Mouse (Mus musculus) cerebellum, postnatal 36 days (tissue): Measurements from ENCODE around the gene Stk40.
"Not testable (repeated sequence)": the region's sequence is repeated elsewhere in the genome, so short reads cannot be mapped to it uniquely, and the experiment has no call there.

Experiments
- DNase-seq, 2 experiments: peaks; one replicate each; pipeline ENCODE4 v3.0.0; 2021 to 2022; ENCODE audit warnings: mixed read lengths in 2 of 2

The Stk40 gene

DNA sequence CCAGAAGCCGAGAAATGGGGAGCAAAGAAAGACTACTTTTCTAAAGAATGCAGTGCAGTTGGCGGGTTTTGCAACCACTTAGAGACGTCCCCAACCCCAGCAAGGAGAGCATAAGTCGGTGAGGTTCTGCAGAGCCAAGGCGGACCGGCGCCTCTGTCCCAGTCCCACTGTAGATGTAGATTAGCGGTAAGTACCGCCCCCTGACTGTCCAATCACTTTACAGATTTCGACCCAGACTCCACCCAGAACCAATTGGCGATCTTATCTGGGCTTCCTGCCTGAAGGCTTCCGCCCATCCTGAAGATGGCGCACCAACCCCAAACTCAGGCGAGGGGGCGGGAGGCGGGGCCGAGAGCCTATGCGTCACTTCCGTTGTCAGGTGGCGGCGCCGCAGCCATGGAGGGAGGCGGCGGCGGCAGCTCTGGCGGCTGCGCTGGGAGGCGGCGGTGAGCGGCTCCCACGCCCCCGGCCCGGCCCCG is at the start of gene Stk40:
Gene Stk40 (plus strand): TSS at position 368 of the 479 bp plus-strand sequence.
- DNase-seq: peak; percentile 93 to 96

GRCm38 (mm10) chr4:126057207-126058133 is 46.3 kb upstream of the Stk40 start:
- no peak for DNase-seq

DNA sequence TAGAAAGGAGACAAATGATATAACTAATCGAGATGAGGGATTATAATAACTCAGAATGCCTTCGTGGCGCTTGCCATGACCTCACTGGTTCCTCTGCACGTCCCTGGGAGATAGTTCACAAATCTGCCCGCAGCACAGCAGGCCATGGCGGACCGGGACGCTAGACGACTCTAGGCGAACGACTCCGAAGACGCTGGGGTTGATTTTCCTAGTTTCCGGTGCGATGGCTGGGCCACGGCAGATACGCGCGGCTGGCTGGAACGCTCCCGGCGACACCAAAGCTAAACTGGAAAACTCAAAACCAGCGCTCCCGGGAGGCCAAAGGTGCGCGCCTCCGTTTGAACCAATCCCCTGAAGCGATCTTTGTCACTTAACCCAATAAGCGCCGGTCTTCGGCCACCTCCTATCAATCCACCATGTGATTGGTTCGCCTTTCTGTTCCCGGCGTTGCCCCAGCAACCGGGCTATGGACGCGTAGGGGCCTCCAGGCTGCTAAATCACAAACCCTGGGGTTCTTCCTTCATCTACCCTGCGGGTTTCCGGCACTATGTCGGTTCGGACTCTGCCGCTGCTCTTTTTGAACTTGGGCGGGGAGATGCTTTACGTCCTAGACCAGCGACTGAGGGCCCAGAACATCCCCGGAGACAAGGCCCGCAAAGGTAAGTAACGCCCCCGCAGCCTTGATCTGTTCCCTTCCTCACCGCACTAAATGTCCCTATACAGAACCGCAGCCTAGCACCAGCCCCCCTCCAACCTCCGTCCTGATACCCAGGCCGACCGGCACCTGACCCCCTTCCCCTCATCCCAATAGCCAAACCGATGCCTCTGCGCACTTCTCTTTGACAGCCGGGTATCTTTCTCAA is 45.4 kb upstream of the Stk40 start, which contains the start of gene Oscp1:
Gene Oscp1 (plus strand): TSS at position 432 of the 863 bp plus-strand sequence.
- peak; percentile 86 to 90 for DNase-seq

- DNase-seq: no peak
Observed at GRCm38 (mm10) chr4:126058997-126059362, 44.8 kb upstream of the Stk40 start.

- peak; percentile 29 to 32 for DNase-seq
Observed at GRCm38 (mm10) chr4:126062856-126063255, 40.9 kb upstream of the Stk40 start.

DNA sequence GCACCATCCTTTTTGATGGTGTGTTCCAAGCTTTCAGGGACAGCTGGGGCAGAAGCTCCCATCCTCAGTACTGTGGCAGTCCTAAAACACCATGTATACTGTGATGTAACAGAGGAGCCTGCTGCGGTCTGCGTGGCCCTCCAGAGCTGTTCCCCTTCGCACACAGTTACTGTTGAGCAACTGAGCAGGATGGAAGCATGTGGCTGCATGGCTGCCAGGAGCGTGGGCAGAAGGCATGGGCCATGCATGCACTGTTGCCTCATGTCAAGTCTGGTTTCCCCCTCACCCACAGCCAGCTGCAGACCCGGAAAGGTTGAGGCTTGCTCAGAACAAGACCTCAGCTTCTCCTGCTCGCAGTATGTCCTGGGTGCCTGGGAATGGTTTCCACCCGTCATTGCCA is 38.5 kb upstream of the Stk40 start:
- no peak for DNase-seq

GRCm38 (mm10) chr4:126067401-126068077 is 36.2 kb upstream of the Stk40 start:
- DNase-seq: peak; percentile 41 to 47

DNA sequence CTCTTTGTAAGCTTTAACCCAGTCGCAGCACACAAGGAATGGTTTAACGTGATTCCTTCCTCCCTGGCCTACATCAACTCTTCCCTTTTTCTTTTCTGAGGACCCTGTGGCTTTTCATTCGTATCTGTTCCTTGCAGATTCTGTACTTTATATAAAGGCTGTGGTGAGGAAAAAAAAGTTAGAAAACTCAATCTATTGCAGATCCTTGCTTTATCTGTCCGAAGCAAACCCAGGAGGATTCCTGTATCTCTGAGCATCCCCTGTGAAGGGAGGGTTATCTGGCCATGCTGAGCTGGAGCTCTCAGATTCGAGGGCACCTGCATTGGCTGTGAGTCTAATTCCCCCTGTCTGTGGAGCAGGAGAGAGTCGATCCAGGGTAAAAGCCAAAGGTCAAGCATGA is 34.9 kb upstream of the Stk40 start:
- DNase-seq: no peak

GRCm38 (mm10) chr4:126077833-126078232 is 25.9 kb upstream of the Stk40 start:
- DNase-seq: no peak

- DNase-seq: no peak
Observed at GRCm38 (mm10) chr4:126079266-126079665, 24.5 kb upstream of the Stk40 start.

DNA sequence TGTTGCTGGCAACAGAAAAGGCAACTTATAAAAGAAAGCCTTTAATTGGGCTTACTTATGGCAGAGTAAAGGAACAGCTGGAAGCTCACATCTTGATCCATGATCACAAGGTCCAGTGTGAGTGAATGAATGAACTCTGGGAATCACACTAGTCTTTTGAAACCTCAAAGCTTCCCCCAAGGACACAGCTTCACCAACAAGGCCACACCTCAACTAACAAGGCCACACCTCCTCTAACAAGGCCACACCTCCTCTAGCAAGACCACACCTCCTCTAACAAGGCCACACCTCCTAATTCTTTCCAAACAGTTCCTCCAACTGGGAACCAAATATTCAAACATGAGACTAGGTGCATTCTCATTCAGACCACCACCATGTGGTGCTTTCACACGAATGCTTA is 22.2 kb upstream of the Stk40 start:
- DNase-seq: no peak

- DNase-seq: no peak
Observed at GRCm38 (mm10) chr4:126083021-126083420, 20.7 kb upstream of the Stk40 start.

GRCm38 (mm10) chr4:126084382-126084781 is 19.4 kb upstream of the Stk40 start:
- DNase-seq: no peak

- DNase-seq: peak; percentile 86 to 87
Observed at GRCm38 (mm10) chr4:126085996-126086576, 17.7 kb upstream of the Stk40 start.

DNA sequence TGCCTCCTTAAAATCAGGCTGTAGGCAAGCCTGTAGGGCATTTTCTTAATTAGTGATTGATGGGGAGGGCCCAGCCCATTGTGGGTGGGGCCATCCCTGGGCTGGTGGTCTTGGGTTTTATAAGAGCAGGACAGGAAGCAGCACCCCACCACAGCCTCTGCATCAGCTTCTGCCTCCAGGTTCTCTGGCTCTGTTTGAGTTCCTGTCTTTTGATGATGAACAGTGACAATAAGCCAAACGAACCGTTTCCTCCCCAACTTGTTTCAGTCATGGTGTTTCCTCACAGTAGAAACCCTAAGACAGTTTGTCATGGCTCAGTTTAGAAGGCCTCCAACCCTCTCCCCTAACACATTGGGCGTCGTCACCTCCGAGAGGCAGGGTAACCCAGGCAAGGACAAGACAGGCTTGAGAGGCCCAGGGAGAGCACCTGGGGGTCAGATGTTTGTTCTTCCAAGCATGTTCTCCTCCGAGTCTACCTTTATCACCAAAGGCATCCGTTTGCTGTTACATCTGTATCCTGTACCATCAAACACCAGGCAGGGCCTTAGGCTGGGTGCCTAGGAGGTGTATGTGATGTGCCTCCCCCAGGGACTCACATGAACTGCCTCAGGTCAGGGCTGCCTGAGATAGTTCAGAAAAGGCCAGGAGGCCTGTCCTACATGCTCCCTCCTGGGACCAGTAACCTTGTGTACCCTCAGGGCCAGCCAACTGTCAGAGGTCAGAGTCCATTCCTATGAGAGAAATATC is 13.5 kb upstream of the Stk40 start:
- no peak for DNase-seq

- no peak for DNase-seq
Observed at GRCm38 (mm10) chr4:126090848-126091124, 13.0 kb upstream of the Stk40 start.

GRCm38 (mm10) chr4:126091873-126092272 is 11.9 kb upstream of the Stk40 start:
- no peak for DNase-seq

- not testable (repeated sequence) for DNase-seq
Observed at GRCm38 (mm10) chr4:126095622-126096430, 7.9 kb upstream of the Stk40 start.

- DNase-seq: peak; percentile 93
Observed at GRCm38 (mm10) chr4:126096464-126097111, 7.2 kb upstream of the Stk40 start, which contains the start of gene Lsm10. Gene Lsm10 (plus strand): TSS chr4:126096623.

- DNase-seq: no peak
Observed at GRCm38 (mm10) chr4:126097711-126098253, 6.0 kb upstream of the Stk40 start.
